Mouse (Mus musculus): Measurements from ENCODE around the gene Frmd4b. TPM values are rescaled to one million over a fixed set of nuclear protein-coding genes. Genes with fewer than 3 reads are reported as not detected.

The Frmd4b gene
- polyA plus RNA-seq, 1 experiment from 2014 or later, result 16.5 TPM

GRCm38 (mm10) chr6:97293667-97294569 is 323.4 kb downstream of the Frmd4b start:
- H3K4me3 ChIP-seq, result no peak overlapping the region
- 83% methylated on average over 12 of the region's 12 CpGs for WGBS
- no peak for ATAC-seq (ENCODE audit: insufficient number of reproducible peaks, insufficient read depth, low FRiP score, low TSS enrichment)
- H3K9me3 ChIP-seq, result no peaks in the 10 kb centered on the region
- H3K27ac ChIP-seq, result no peak overlapping the region
- no peak overlapping the region for H3K4me2 ChIP-seq (replicated peaks)
- H3K36me3 ChIP-seq, result 0 out of 2 replicates have a peak, but pooled peaks cover 12% of the 10 kb centered on the region
- H3K9ac ChIP-seq, result no peak overlapping the region
- H3K4me1 ChIP-seq, result 0 out of 2 replicates have a peak, but pooled peaks cover 3% of the 10 kb centered on the region
- no peaks in the 10 kb centered on the region for H3K27me3 ChIP-seq

- Histone ChIP-seq H3K27me3 (no peaks in the 10 kb centered on the region), H3K9ac (no peak overlapping the region), H3K9me3 (no peaks in the 10 kb centered on the region), H3K36me3 (0 out of 2 replicates have a peak, but pooled peaks cover 12% of the 10 kb centered on the region), H3K4me1 (0 out of 2 replicates have a peak, but pooled peaks cover 3% of the 10 kb centered on the region), H3K4me2 (replicated peaks) (no peak overlapping the region), H3K4me3 (no peak overlapping the region), H3K27ac (no peak overlapping the region)
- ATAC-seq (ENCODE audit: insufficient number of reproducible peaks, insufficient read depth, low FRiP score, low TSS enrichment), result no peak
- 70% methylated on average over 5 of the region's 5 CpGs for WGBS
Measured at GRCm38 (mm10) chr6:97292894-97293293, 324.4 kb downstream of the Frmd4b start.

GRCm38 (mm10) chr6:97292096-97292495 is 325.2 kb downstream of the Frmd4b start:
- Histone ChIP-seq H3K27me3 (no peaks in the 10 kb centered on the region), H3K27ac (no peak overlapping the region), H3K4me2 (replicated peaks) (no peak overlapping the region), H3K36me3 (0 out of 2 replicates have a peak, but pooled peaks cover 12% of the 10 kb centered on the region), H3K4me3 (no peak overlapping the region), H3K4me1 (0 out of 2 replicates have a peak, but pooled peaks cover 3% of the 10 kb centered on the region), H3K9me3 (no peaks in the 10 kb centered on the region), H3K9ac (no peak overlapping the region)
- ATAC-seq (ENCODE audit: insufficient number of reproducible peaks, insufficient read depth, low FRiP score, low TSS enrichment), result no peak
- 86% methylated on average over 3 of the region's 3 CpGs for WGBS

- no peaks in the 10 kb centered on the region for H3K9me3 ChIP-seq
- H3K36me3 ChIP-seq, result 0 out of 2 replicates have a peak, but pooled peaks cover 12% of the 10 kb centered on the region
- H3K4me2 ChIP-seq (replicated peaks), result no peak overlapping the region
- H3K4me3 ChIP-seq, result no peak overlapping the region
- no peak for ATAC-seq (ENCODE audit: insufficient number of reproducible peaks, insufficient read depth, low FRiP score, low TSS enrichment)
- no peaks in the 10 kb centered on the region for H3K27me3 ChIP-seq
- no peak overlapping the region for H3K9ac ChIP-seq
- 0 out of 2 replicates have a peak, but pooled peaks cover 3% of the 10 kb centered on the region for H3K4me1 ChIP-seq
- H3K27ac ChIP-seq, result no peak overlapping the region
- 72% methylated on average over 21 of the region's 21 CpGs for WGBS
Measured at GRCm38 (mm10) chr6:97291159-97291908, 326.0 kb downstream of the Frmd4b start.

- no peak overlapping the region for H3K27ac ChIP-seq
- 46% methylated on average over 3 of the region's 3 CpGs for WGBS
- H3K9ac ChIP-seq, result no peak overlapping the region
- no peak overlapping the region for H3K4me2 ChIP-seq (replicated peaks)
- 0 out of 2 replicates have a peak, but pooled peaks cover 3% of the 10 kb centered on the region for H3K4me1 ChIP-seq
- no peak overlapping the region for H3K4me3 ChIP-seq
- H3K9me3 ChIP-seq, result no peaks in the 10 kb centered on the region
- no peak for ATAC-seq (ENCODE audit: insufficient number of reproducible peaks, insufficient read depth, low FRiP score, low TSS enrichment)
- 0 out of 2 replicates have a peak, but pooled peaks cover 6% of the 10 kb centered on the region for H3K36me3 ChIP-seq
- H3K27me3 ChIP-seq, result no peaks in the 10 kb centered on the region
Measured at GRCm38 (mm10) chr6:97290687-97291086, 326.7 kb downstream of the Frmd4b start.

- 77% methylated on average over 4 of the region's 4 CpGs for WGBS
Measured at GRCm38 (mm10) chr6:97289838-97290237, 327.5 kb downstream of the Frmd4b start.

GRCm38 (mm10) chr6:97289316-97289820 is 328.0 kb downstream of the Frmd4b start:
- H3K9ac ChIP-seq, result no peak overlapping the region
- no peaks in the 10 kb centered on the region for H3K9me3 ChIP-seq
- H3K4me2 ChIP-seq (replicated peaks), result no peak overlapping the region
- no peak for ATAC-seq (ENCODE audit: insufficient number of reproducible peaks, insufficient read depth, low FRiP score, low TSS enrichment)
- 0 out of 2 replicates have a peak, but pooled peaks cover 3% of the 10 kb centered on the region for H3K4me1 ChIP-seq
- no peak overlapping the region for H3K4me3 ChIP-seq
- 53% methylated on average over 10 of the region's 10 CpGs for WGBS
- H3K36me3 ChIP-seq, result no peaks in the 10 kb centered on the region
- H3K27me3 ChIP-seq, result no peaks in the 10 kb centered on the region
- no peak overlapping the region for H3K27ac ChIP-seq

More at GRCm38 (mm10) chr6:97289838-97290237, 327.5 kb downstream of the Frmd4b start:
- Histone ChIP-seq H3K27ac (no peak overlapping the region), H3K9me3 (no peaks in the 10 kb centered on the region), H3K9ac (no peak overlapping the region), H3K27me3 (no peaks in the 10 kb centered on the region), H3K4me2 (replicated peaks) (no peak overlapping the region), H3K4me3 (no peak overlapping the region), H3K4me1 (0 out of 2 replicates have a peak, but pooled peaks cover 3% of the 10 kb centered on the region), H3K36me3 (no peaks in the 10 kb centered on the region)
- ATAC-seq (ENCODE audit: insufficient number of reproducible peaks, insufficient read depth, low FRiP score, low TSS enrichment), result no peak

- Histone ChIP-seq H3K36me3 (no peaks in the 10 kb centered on the region), H3K27ac (no peak overlapping the region), H3K4me2 (replicated peaks) (no peak overlapping the region), H3K4me3 (no peak overlapping the region), H3K9ac (no peak overlapping the region), H3K9me3 (no peaks in the 10 kb centered on the region), H3K4me1 (0 out of 2 replicates have a peak, but pooled peaks cover 3% of the 10 kb centered on the region), H3K27me3 (no peaks in the 10 kb centered on the region)
- WGBS, result 63% methylated on average over 19 of the region's 19 CpGs
- ATAC-seq (ENCODE audit: insufficient number of reproducible peaks, insufficient read depth, low FRiP score, low TSS enrichment), result no peak
Measured at GRCm38 (mm10) chr6:97288047-97288855, 329.1 kb downstream of the Frmd4b start.

- no peak overlapping the region for H3K4me3 ChIP-seq
- H3K9ac ChIP-seq, result no peak overlapping the region
- H3K4me2 ChIP-seq (replicated peaks), result no peak overlapping the region
- no peak for ATAC-seq (ENCODE audit: insufficient number of reproducible peaks, insufficient read depth, low FRiP score, low TSS enrichment)
- H3K36me3 ChIP-seq, result no peaks in the 10 kb centered on the region
- H3K27me3 ChIP-seq, result no peaks in the 10 kb centered on the region
- no peak overlapping the region for H3K27ac ChIP-seq
- H3K4me1 ChIP-seq, result 0 out of 2 replicates have a peak, but pooled peaks cover 3% of the 10 kb centered on the region
- no peaks in the 10 kb centered on the region for H3K9me3 ChIP-seq
- WGBS, result 89% methylated on average over 5 of the region's 5 CpGs
Measured at GRCm38 (mm10) chr6:97286332-97286731, 331.0 kb downstream of the Frmd4b start.

GRCm38 (mm10) chr6:97283676-97284075 is 333.7 kb downstream of the Frmd4b start:
- Histone ChIP-seq H3K4me3 (no peak overlapping the region), H3K4me2 (replicated peaks) (no peak overlapping the region), H3K27me3 (peaks cover 5% of the 10 kb centered on the region; the same call in 1 of the 2 replicates), H3K9me3 (no peaks in the 10 kb centered on the region), H3K4me1 (no peaks in the 10 kb centered on the region), H3K36me3 (no peaks in the 10 kb centered on the region), H3K27ac (no peak overlapping the region), H3K9ac (no peak overlapping the region)
- no peak for ATAC-seq (ENCODE audit: insufficient number of reproducible peaks, insufficient read depth, low FRiP score, low TSS enrichment)
- 89% methylated on average over 1 of the region's 1 CpGs for WGBS

- Histone ChIP-seq H3K4me3 (no peak overlapping the region), H3K27me3 (peaks cover 15% of the 10 kb centered on the region; the same call in 1 of the 2 replicates), H3K27ac (no peak overlapping the region), H3K36me3 (no peaks in the 10 kb centered on the region), H3K4me1 (peaks cover 12% of the 10 kb centered on the region), H3K9ac (no peak overlapping the region), H3K4me2 (replicated peaks) (no peak overlapping the region; the same call in 1 of the 2 replicates), H3K9me3 (no peaks in the 10 kb centered on the region)
- 39% methylated on average over 6 of the region's 6 CpGs for WGBS
- ATAC-seq (ENCODE audit: insufficient number of reproducible peaks, insufficient read depth, low FRiP score, low TSS enrichment), result no peak
Measured at GRCm38 (mm10) chr6:97278878-97279277, 338.5 kb downstream of the Frmd4b start.
